Mouse (Mus musculus) neural tube, embryonic 15.5 days (tissue): ENCODE data around the gene Gm14632. TPM values are rescaled to one million over a fixed set of nuclear protein-coding genes. Genes with fewer than 3 reads are reported as not detected.
"Not testable (repeated sequence)": the region's sequence is repeated elsewhere in the genome, so short reads cannot be mapped to it uniquely, and the experiment has no call there.

Source experiments
- ATAC-seq: fragments of 200-750 bp; cut with Nextera tagmentation; 2 replicates; pipeline ENCODE4 v1.8.0; 2017; ENCODE audit warnings: mild to moderate bottlenecking, moderate TSS enrichment, moderate library complexity; ENCODE audit not compliant: low FRiP score
- H3K27ac ChIP-seq: fragments of 300-500 bp; sonication (generic); replicated peaks from 2 replicates; pipeline ENCODE4 v1.5.1; 2015; ENCODE audit warnings: mild to moderate bottlenecking, inconsistent platforms
- H3K27me3 ChIP-seq: fragments of 300-500 bp; sonication (generic); replicated peaks from 2 replicates; pipeline ENCODE4 v1.6.1; 2015; ENCODE audit warnings: inconsistent platforms
- H3K36me3 ChIP-seq: fragments of 300-500 bp; sonication (generic); 2 replicates; pipeline ENCODE4 v1.6.1; 2015; ENCODE audit warnings: inconsistent platforms
- H3K4me1 ChIP-seq: fragments of 300-500 bp; sonication (generic); 2 replicates; pipeline ENCODE4 v1.6.1; 2015; ENCODE audit warnings: inconsistent platforms
- H3K4me2 ChIP-seq: fragments of 300-500 bp; sonication (generic); 2 replicates; pipeline ENCODE4 v1.6.1; 2015; ENCODE audit warnings: inconsistent platforms, mild to moderate bottlenecking, moderate library complexity
- H3K4me3 ChIP-seq: fragments of 300-500 bp; sonication (generic); replicated peaks from 2 replicates; pipeline ENCODE4 v1.5.1; 2015; ENCODE audit warnings: mild to moderate bottlenecking, inconsistent platforms
- H3K9ac ChIP-seq: fragments of 300-500 bp; sonication (generic); replicated peaks from 2 replicates; pipeline ENCODE4 v1.6.1; 2015; ENCODE audit warnings: mild to moderate bottlenecking, inconsistent platforms
- H3K9me3 ChIP-seq: fragments of 300-500 bp; sonication (generic); replicated peaks from 2 replicates; pipeline ENCODE4 v1.6.1; 2016; ENCODE audit warnings: inconsistent platforms
- WGBS: fragments of 180-500 bp; shearing (Covaris S2); methylation state at CpG from one replicate; pipeline ENCODE4 v1.1.7; 2015; ENCODE audit warnings: mixed read lengths; 5-methylcytosine and 5-hydroxymethylcytosine counted together
- polyA plus RNA-seq: library from polyadenylated mRNA; unstranded; fragments of >200 nt; fragmentation: Nextera tagmentation; extraction: Ambion mirVana; gene quantifications from 2 replicates; pipeline ENCODE4 v1.2.1, GENCODE M21; 2015

Gm14632 gene
- polyA plus RNA-seq = not detected in 2 replicates

DNA sequence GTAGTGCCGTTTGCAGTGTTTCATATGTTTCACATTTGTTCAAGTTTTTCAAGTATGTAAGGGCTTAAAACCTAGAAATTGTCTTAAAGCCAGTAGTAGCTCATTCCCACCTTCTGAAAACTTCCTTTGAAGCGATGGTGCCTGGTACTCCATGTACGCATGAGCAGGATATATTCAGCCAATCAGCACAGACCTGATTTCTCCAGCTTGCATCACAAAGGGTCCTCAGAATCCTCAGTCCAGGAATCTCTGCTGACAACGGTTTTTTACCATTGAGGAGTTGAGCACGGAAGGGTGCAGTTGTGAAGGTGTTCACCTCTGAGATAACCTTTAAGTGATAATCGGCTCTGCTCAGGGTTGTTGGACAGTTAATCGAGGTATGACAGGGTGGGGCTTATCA is at the start of gene Gm14632:
Gene Gm14632 (plus strand): TSS at position 301 of the 400 bp plus-strand sequence.
- not testable (repeated sequence) for H3K27me3 ChIP-seq, H3K4me3 ChIP-seq, H3K9me3 ChIP-seq, H3K4me2 ChIP-seq, H3K9ac ChIP-seq, ATAC-seq, H3K4me1 ChIP-seq, H3K36me3 ChIP-seq, H3K27ac ChIP-seq
- WGBS = 95% methylated on average over 4 of the region's 7 CpGs
